Mouse (Mus musculus) myocyte (in vitro differentiated cells): ENCODE results near the gene Cep83. TPM values are rescaled to one million over a fixed set of nuclear protein-coding genes. Genes with fewer than 3 reads are reported as not detected.
"Not testable (repeated sequence)": the region's sequence is repeated elsewhere in the genome, so short reads cannot be mapped to it uniquely, and the experiment has no call there.

Source experiments
- H3K27me3 ChIP-seq: one replicate; pipeline ENCODE4 v1.6.1; 2011; ENCODE audit not compliant: control insufficient read depth, insufficient read depth, insufficient read length
- H3K36me3 ChIP-seq: one replicate; pipeline ENCODE4 v1.6.1; 2011; ENCODE audit not compliant: control insufficient read depth, insufficient read depth
- H3K4me2 ChIP-seq: one replicate; pipeline ENCODE4 v1.6.1; 2011; ENCODE audit warnings: low read depth, control low read depth
- H3K4me3 ChIP-seq: one replicate; pipeline ENCODE4 v1.5.1; 2011; ENCODE audit warnings: mild to moderate bottlenecking, control low read depth, moderate library complexity
- H3K79me2 ChIP-seq: one replicate; pipeline ENCODE4 v1.6.1; 2011; ENCODE audit not compliant: control insufficient read depth, insufficient read depth
- H3ac ChIP-seq: one replicate; pipeline ENCODE4 v1.6.1; 2011; ENCODE audit not compliant: control insufficient read depth, insufficient read length
- CEBPB ChIP-seq: IDR thresholded peaks from 2 replicates; pipeline ENCODE4 v1.6.1; 2011; ENCODE audit warnings: mild to moderate bottlenecking, moderate library complexity; ENCODE audit not compliant: poor library complexity, insufficient read depth, severe bottlenecking
- E2F4 ChIP-seq: IDR thresholded peaks from one replicate; pipeline ENCODE4 v1.6.1; 2011; ENCODE audit warnings: mild to moderate bottlenecking, control low read depth, moderate library complexity; ENCODE audit not compliant: insufficient read depth
- MAX ChIP-seq: IDR thresholded peaks from one replicate; pipeline ENCODE4 v1.6.1; 2011; ENCODE audit warnings: low read depth, mild to moderate bottlenecking, control low read depth
- MYOD1 ChIP-seq, 3 experiments: IDR thresholded peaks; one replicate each; pipeline ENCODE4 v1.6.1; 2011; ENCODE audit warnings: control low read depth in 2 of 3, low read depth in 2 of 3, mild to moderate bottlenecking in 2 of 3, moderate library complexity in 1 of 3; ENCODE audit not compliant: insufficient read length in 2 of 3, control insufficient read depth in 1 of 3
- MYOG ChIP-seq, 3 experiments: IDR thresholded peaks; one replicate each; pipeline ENCODE4 v1.6.1; 2011; ENCODE audit warnings: control low read depth in 2 of 3, low read depth in 2 of 3, mild to moderate bottlenecking in 2 of 3; ENCODE audit not compliant: insufficient read length in 2 of 3, control insufficient read depth in 1 of 3, insufficient read depth in 1 of 3
- POLR2A ChIP-seq: IDR thresholded peaks from one replicate; pipeline ENCODE4 v1.6.1; 2011; ENCODE audit warnings: low read depth, mild to moderate bottlenecking, control low read depth, moderate library complexity; ENCODE audit not compliant: insufficient read length
- POLR2AphosphoS2 ChIP-seq: IDR thresholded peaks from one replicate; pipeline ENCODE4 v1.6.1; 2011; ENCODE audit warnings: low read depth, control low read depth; ENCODE audit not compliant: insufficient read length
- REST ChIP-seq: IDR thresholded peaks from one replicate; pipeline ENCODE4 v1.6.1; 2011; ENCODE audit warnings: mild to moderate bottlenecking, control low read depth, moderate library complexity; ENCODE audit not compliant: insufficient read depth, insufficient read length
- SRF ChIP-seq: IDR thresholded peaks from one replicate; pipeline ENCODE4 v1.6.1; 2011; ENCODE audit warnings: low read depth; ENCODE audit not compliant: control insufficient read depth, insufficient read length
- TCF12 ChIP-seq: IDR thresholded peaks from one replicate; pipeline ENCODE4 v1.6.1; 2011; ENCODE audit warnings: mild to moderate bottlenecking, control low read depth; ENCODE audit not compliant: poor library complexity, insufficient read depth, severe bottlenecking
- TCF3 ChIP-seq: IDR thresholded peaks from one replicate; pipeline ENCODE4 v1.6.1; 2011; ENCODE audit warnings: low read depth, control low read depth; ENCODE audit not compliant: insufficient read length
- USF1 ChIP-seq: IDR thresholded peaks from one replicate; pipeline ENCODE4 v1.6.1; 2011; ENCODE audit warnings: low read depth, mild to moderate bottlenecking, control low read depth, moderate library complexity
- polyA plus RNA-seq: library from polyadenylated mRNA; unstranded; fragments of >200 nt; fragmentation: generic; extraction: Trizol; gene quantifications from one replicate; pipeline ENCODE4 v1.2.1, GENCODE M21; 2012; ENCODE audit warnings: missing spikeins

Cep83 gene
- polyA plus RNA-seq, 1 experiment = 6.4 TPM

DNA sequence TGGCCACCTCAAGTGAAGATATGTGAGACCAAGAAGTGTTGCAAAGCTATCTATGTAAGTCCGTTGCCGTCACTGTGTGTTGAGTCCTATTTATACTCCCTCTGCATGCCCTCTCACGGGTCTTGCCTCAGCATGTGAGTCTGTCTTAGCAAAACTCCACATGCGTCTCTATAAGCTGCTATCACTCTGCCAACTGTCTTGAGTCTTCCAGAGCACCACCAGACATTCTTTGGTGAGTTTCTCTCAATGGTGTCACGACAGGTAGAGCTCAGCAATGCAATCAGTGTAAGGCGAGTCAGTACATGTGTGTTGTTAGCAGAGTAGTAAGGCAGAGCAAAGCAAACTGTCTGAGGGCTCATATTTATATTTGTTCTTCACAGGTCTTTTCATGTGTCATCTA, 31.8 kb downstream of the Cep83 start:
- Histone ChIP-seq H3K4me2 (no peak overlapping the region), H3K27me3 (no peaks in the 10 kb centered on the region), H3K36me3 (no peaks in the 10 kb centered on the region), H3ac (no peak overlapping the region), H3K79me2 (no peaks in the 10 kb centered on the region), H3K4me3 (no peak overlapping the region)
- TF ChIP-seq USF1 = no peak
- TF ChIP-seq E2F4 = no peak
- no peak for TF ChIP-seq POLR2AphosphoS2
- no peak for TF ChIP-seq TCF12
- no peak for TF ChIP-seq MAX
- no peak for TF ChIP-seq MYOD1 (IDR thresholded peaks at IDR 0.05; ENCODE audit: control insufficient read depth in 1 of 3, insufficient read length in 2 of 3, low read depth in 2 of 3)

DNA sequence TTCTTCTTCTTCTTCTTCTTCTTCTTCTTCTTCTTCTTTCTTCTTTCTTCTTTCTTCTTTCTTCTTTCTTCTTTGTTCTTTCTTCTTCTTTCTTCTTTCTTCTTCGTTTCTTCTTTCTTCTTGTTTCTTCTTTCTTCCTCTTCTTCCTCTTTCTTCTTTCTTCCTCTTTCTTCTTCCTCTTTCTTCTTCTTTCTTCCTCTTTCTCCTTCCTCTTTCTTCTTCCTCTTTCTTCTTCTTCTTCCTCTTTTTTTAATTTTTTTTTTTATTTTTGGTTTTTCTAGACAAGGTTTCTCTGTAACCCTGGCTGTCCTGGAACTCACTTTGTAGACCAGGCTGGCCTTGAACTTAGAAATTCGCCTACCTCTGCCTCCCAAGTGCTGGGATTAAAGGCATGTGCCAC, 39.6 kb downstream of the Cep83 start:
- not testable (repeated sequence) for H3K27me3 ChIP-seq, H3K4me3 ChIP-seq

DNA sequence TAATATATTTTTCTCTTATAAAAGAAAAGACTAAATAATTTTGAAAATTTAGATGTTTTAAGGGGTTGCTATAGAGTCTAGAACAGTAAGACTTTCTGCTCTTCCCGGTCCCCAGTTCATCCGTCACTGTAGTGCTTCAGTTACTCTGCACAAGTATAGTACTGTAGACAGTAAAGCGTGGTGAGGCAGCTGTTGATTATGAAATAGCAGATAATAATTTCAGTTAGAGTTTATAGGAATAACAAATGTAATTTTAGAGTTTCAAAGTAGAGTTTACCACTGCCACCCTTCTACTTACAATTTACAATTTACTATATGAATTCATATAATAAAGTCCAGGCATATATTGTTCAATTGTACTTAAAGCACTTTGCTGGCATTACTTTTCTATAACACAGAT, 42.0 kb downstream of the Cep83 start:
- TF ChIP-seq TCF3 (no peak), E2F4 (no peak), POLR2A (no peak), CEBPB (no peak), MAX (no peak), POLR2AphosphoS2 (no peak), REST (no peak), TCF12 (no peak), MYOG (IDR thresholded peaks at IDR 0.05; ENCODE audit: control insufficient read depth in 1 of 3, insufficient read depth in 1 of 3, insufficient read length in 2 of 3, low read depth in 2 of 3) (no peak), USF1 (no peak), SRF (no peak), MYOD1 (IDR thresholded peaks at IDR 0.05; ENCODE audit: control insufficient read depth in 1 of 3, insufficient read length in 2 of 3, low read depth in 2 of 3) (no peak)
- Histone ChIP-seq H3K4me2 (no peak overlapping the region), H3ac (no peak overlapping the region), H3K79me2 (no peaks in the 10 kb centered on the region), H3K36me3 (peaks cover 13% of the 10 kb centered on the region), H3K4me3 (no peak overlapping the region), H3K27me3 (no peaks in the 10 kb centered on the region)

More for the DNA sequence above, 39.6 kb downstream of the Cep83 start:
- H3ac ChIP-seq, H3K79me2 ChIP-seq, H3K4me2 ChIP-seq: not testable (repeated sequence)
- H3K36me3 ChIP-seq = peaks cover 13% of the 10 kb centered on the region

GRCm38 (mm10) chr10:94734829-94735228, 46.4 kb downstream of the Cep83 start:
- no peaks in the 10 kb centered on the region for H3K79me2 ChIP-seq

DNA sequence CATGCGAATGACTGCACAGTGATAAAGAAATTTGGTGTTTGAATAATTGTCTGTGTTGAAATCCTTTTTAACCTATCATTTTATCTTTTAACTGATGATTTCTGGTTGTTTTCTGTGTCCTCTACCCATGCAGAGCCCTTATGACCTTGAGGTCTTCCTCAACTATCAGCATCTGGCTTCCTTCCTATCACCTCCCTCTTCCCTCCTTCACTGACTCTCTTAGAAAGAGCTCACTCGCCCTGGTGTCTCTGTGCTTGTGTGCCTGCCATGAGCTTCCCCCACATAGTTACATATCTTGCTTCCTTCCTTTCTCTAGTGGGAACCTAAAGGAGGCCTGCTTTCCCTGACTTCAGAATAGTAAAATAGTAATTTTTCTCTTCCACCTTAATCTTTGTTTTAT, 51.8 kb downstream of the Cep83 start:
- Histone ChIP-seq H3ac (no peak overlapping the region), H3K4me2 (no peak overlapping the region), H3K79me2 (no peaks in the 10 kb centered on the region), H3K27me3 (no peaks in the 10 kb centered on the region), H3K4me3 (no peak overlapping the region), H3K36me3 (no peaks in the 10 kb centered on the region)
- TF ChIP-seq USF1 (no peak), TCF12 (no peak), MAX (no peak), MYOD1 (IDR thresholded peaks at IDR 0.05; ENCODE audit: control insufficient read depth in 1 of 3, insufficient read length in 2 of 3, low read depth in 2 of 3) (no peak), POLR2A (no peak), E2F4 (no peak), CEBPB (no peak), POLR2AphosphoS2 (no peak), TCF3 (no peak), MYOG (IDR thresholded peaks at IDR 0.05; ENCODE audit: control insufficient read depth in 1 of 3, insufficient read depth in 1 of 3, insufficient read length in 2 of 3, low read depth in 2 of 3) (no peak)

More at GRCm38 (mm10) chr10:94734829-94735228, 46.4 kb downstream of the Cep83 start:
- Histone ChIP-seq H3K4me3 (no peak overlapping the region), H3K4me2 (no peak overlapping the region), H3ac (no peak overlapping the region), H3K27me3 (no peaks in the 10 kb centered on the region), H3K36me3 (no peaks in the 10 kb centered on the region)
- TF ChIP-seq POLR2A (no peak), MYOD1 (IDR thresholded peaks at IDR 0.05; ENCODE audit: control insufficient read depth in 1 of 3, insufficient read length in 2 of 3, low read depth in 2 of 3) (no peak), TCF3 (no peak), SRF (no peak), POLR2AphosphoS2 (no peak), CEBPB (no peak), E2F4 (no peak), REST (no peak), MAX (no peak)
